Mouse (Mus musculus) G1E (cell line): Measurements from ENCODE around the gene Tuba1b.

Experiments
- CTCF ChIP-seq: IDR thresholded peaks from 2 replicates; pipeline ENCODE4 v1.5.1; 2012; ENCODE audit warnings: low read depth, low read length, inconsistent platforms, mixed read lengths
- GATA2 ChIP-seq: IDR thresholded peaks from 2 replicates; pipeline ENCODE4 v1.6.1; 2012; ENCODE audit warnings: low read depth, low read length, inconsistent platforms, borderline replicate concordance
- POLR2AphosphoS5 ChIP-seq: IDR thresholded peaks from 2 replicates; pipeline ENCODE4 v1.6.1; 2012; ENCODE audit warnings: low read depth, low read length, inconsistent platforms; ENCODE audit not compliant: insufficient replicate concordance

- TF ChIP-seq CTCF, result no peak
- TF ChIP-seq POLR2AphosphoS5, result no peak; the same call in 1 of the 2 replicates
- no peak for TF ChIP-seq GATA2
Observed at GRCm38 (mm10) chr15:98934217-98934839, at the start of gene Tuba1b.
